Mouse (Mus musculus): ENCODE measurements at regions not wholly inside any gene's neighbourhood (a gene's known extent, or its start where the extent isn't known, plus 50 kb on each side); places are given as distances from the start of the nearest gene placed in this dataset.

GRCm38 (mm10) chr8:35321270-35321865, 444.2 kb upstream of the Gm19410 start:
- DNase-seq (ENCODE audit: low spot score in 2 of 2) = no peak

- DNase-seq (ENCODE audit: low spot score in 2 of 2) = no peak
Observed at GRCm38 (mm10) chr8:35323180-35323975, 442.2 kb upstream of the Gm19410 start.
